ENCODE assay signal across 8 mouse cellular contexts in the genomic region with DNA sequence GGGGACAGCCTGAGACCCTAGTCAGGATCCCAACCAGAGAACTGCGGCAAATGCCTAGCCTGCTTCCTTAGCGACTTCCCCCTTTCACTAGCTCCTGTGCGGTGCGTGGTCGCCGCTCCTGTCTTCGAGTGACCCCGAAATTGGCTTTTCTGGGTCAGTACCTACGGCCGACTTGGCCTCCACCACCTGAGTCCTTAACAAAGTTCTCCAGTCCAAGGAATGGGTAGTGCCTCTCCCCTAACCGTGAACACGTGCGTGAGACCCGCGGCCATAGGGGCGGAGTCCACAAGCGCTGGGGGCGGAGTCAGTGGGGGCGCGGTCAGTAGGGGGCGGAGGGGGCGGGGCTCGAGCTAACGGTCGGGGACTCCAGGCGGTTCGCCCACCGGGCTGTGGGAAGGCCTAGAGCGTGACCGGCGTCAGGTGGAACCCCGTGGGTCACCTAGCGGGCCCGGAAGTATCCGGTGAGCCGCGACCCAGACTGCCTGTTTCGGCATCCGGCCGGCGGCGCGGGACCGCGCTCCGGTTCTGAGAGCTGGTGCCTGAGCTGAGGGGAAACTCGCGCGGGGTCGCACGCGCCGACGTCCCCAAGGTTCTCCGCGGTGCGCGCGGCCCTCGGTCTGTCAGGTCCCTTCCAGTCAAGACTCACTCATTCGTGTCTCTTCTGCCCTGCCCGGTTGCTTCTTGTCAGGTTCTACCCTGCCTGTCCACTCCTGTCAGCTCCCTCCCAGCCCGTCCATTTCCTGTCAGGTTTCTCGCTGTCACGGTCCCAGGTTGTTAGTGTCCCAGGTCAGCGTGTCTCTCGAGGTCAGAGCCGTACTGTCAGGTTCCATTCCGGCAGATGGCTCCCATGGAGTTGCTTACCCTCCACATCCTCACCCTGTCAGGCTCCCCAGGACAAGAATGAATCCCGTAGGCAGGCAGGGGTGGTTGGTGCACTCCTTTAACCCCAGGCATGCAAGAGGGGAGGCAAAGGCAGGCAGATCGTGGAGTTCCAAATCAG. TPM values are rescaled to one million over a fixed set of nuclear protein-coding genes. Genes with fewer than 3 reads are reported as not detected.
A peak's percentile ranks its signal among the peaks of the same experiment; 100 is the strongest.
DNase-seq lines count a peak whose midpoint lies in the region; ATAC-seq and TF ChIP-seq lines count a peak whose summit lies in the region.

A gene (plus strand): TSS at position 338 of the 1,000 bp plus-strand sequence.

- no peaks in the 10 kb centered on the region for H3K36me3 ChIP-seq in E14TG2a.4 (ENCODE audit: insufficient read depth, low read length)
- no peaks in the 10 kb centered on the region for H3K36me3 ChIP-seq in heart, postnatal 0 days (replicated peaks; ENCODE audit: control insufficient read depth, insufficient read depth, low read length)
- H3K36me3 ChIP-seq in lung, embryonic 15.5 days = no peaks in the 10 kb centered on the region

- H3K27me3 ChIP-seq in E14TG2a.4 (ENCODE audit: insufficient read depth, low read length) = no peaks in the 10 kb centered on the region
- H3K27me3 ChIP-seq in heart, postnatal 0 days (ENCODE audit: control insufficient read depth, insufficient read depth, low read length) = peaks cover 22% of the 10 kb centered on the region
- H3K27me3 ChIP-seq in lung, embryonic 15.5 days = peaks cover 32% of the 10 kb centered on the region

- TF ChIP-seq EP300 in heart, postnatal 0 days (IDR thresholded peaks at IDR 0.05; ENCODE audit: low read depth) = no peak

- peak within 1 kb of the TSS; percentile 82 for H3K4me3 ChIP-seq in E14TG2a.4 (replicated peaks; ENCODE audit: low read length)
- H3K4me3 ChIP-seq in bone marrow macrophage, adult 2 months (ENCODE audit: insufficient read depth, low read length) = peak within 1 kb of the TSS; percentile 91
- H3K4me3 ChIP-seq in heart, postnatal 0 days (ENCODE audit: low read depth, low read length) = peak within 1 kb of the TSS; percentile 74
- peak within 1 kb of the TSS; percentile 51 for H3K4me3 ChIP-seq in lung, embryonic 15.5 days
- H3K4me3 ChIP-seq in olfactory bulb, adult 2 months (ENCODE audit: insufficient read depth, low read depth, low read length) = peak within 1 kb of the TSS; percentile 54

- TF ChIP-seq POLR2A in bone marrow macrophage, adult 2 months (IDR thresholded peaks at IDR 0.05; ENCODE audit: borderline replicate concordance, low read depth, low read length) = no peak
- TF ChIP-seq POLR2A in olfactory bulb, adult 2 months (IDR thresholded peaks at IDR 0.05; ENCODE audit: insufficient read depth, low read depth, low read length) = no peak

- under 1% methylated on average over 64 of the region's 71 CpGs for WGBS in heart, postnatal 0 days
- WGBS in lung, embryonic 15.5 days = under 1% methylated on average over 70 of the region's 71 CpGs
- WGBS in olfactory bulb, adult 2 months = 2% methylated on average over 71 of the region's 71 CpGs

- H3K27ac ChIP-seq in bone marrow macrophage, adult 2 months (ENCODE audit: insufficient read depth, low read depth, low read length) = no peak within 1 kb of the TSS
- H3K27ac ChIP-seq in heart, postnatal 0 days (ENCODE audit: low read depth) = no peak within 1 kb of the TSS
- no peak within 1 kb of the TSS for H3K27ac ChIP-seq in lung, embryonic 15.5 days
- H3K27ac ChIP-seq in olfactory bulb, adult 2 months (ENCODE audit: insufficient read depth, low read depth, low read length) = no peak within 1 kb of the TSS

- H3K4me1 ChIP-seq in E14TG2a.4 (replicated peaks; ENCODE audit: low read depth, low read length) = peaks cover 23% of the 10 kb centered on the region
- H3K4me1 ChIP-seq in bone marrow macrophage, adult 2 months (ENCODE audit: control insufficient read depth, insufficient read depth, low read length) = no peaks in the 10 kb centered on the region
- H3K4me1 ChIP-seq in heart, postnatal 0 days (ENCODE audit: control insufficient read depth, insufficient read depth) = no peaks in the 10 kb centered on the region; the same call in 1 of the 2 replicates
- H3K4me1 ChIP-seq in lung, embryonic 15.5 days = peaks cover 4% of the 10 kb centered on the region; the same call in 1 of the 2 replicates
- H3K4me1 ChIP-seq in olfactory bulb, adult 2 months (ENCODE audit: control insufficient read depth, insufficient read depth, low read length) = peaks cover 10% of the 10 kb centered on the region

- no peak for TF ChIP-seq CTCF in E14TG2a.4 (conservative IDR thresholded peaks at IDR 0.05; ENCODE audit: low read length)
- TF ChIP-seq CTCF in bone marrow macrophage, adult 2 months (IDR thresholded peaks at IDR 0.05; ENCODE audit: low read depth, low read length) = no peak
- no peak for TF ChIP-seq CTCF in heart, postnatal 0 days (IDR thresholded peaks at IDR 0.05; ENCODE audit: low read depth)
- TF ChIP-seq CTCF in olfactory bulb, adult 2 months (IDR thresholded peaks at IDR 0.05; ENCODE audit: insufficient read depth, low read depth, low read length) = no peak

- H3K9ac ChIP-seq in heart, postnatal 0 days (replicated peaks; ENCODE audit: low read depth, low read length) = peak within 1 kb of the TSS; percentile 54
- H3K9ac ChIP-seq in lung, embryonic 15.5 days = peak within 1 kb of the TSS; percentile 47

- H3K9me3 ChIP-seq in E14TG2a.4 (ENCODE audit: low read length) = peaks cover 5% of the 10 kb centered on the region; the same call in 1 of the 2 replicates
- no peaks in the 10 kb centered on the region for H3K9me3 ChIP-seq in heart, postnatal 0 days (replicated peaks; ENCODE audit: control insufficient read depth, low read length)
- no peaks in the 10 kb centered on the region for H3K9me3 ChIP-seq in lung, embryonic 15.5 days

- peak within 1 kb of the TSS; percentile 97 for H3K4me2 ChIP-seq in heart, postnatal 0 days (ENCODE audit: low read depth, low read length)
- peak within 1 kb of the TSS; percentile 91 for H3K4me2 ChIP-seq in lung, embryonic 15.5 days

- peak; percentile 89 for ATAC-seq in erythroblast, adult 5-6 weeks (replicated peaks; ENCODE audit: low FRiP score, poor library complexity, severe bottlenecking)
- peak; percentile 91 for ATAC-seq in heart, postnatal 0 days (ENCODE audit: insufficient read depth, low read depth)
- peak; percentile 89 for ATAC-seq in lung, embryonic 15.5 days (ENCODE audit: borderline replicate concordance, extremely low read depth, low FRiP score, low TSS enrichment)

- DNase-seq in heart, postnatal 0 days (ENCODE audit: low spot score) = peak; percentile 24
- peak; percentile 86 to 89 for DNase-seq in kidney, postnatal 25 days
- peak; percentile 37 to 63 for DNase-seq in thymus, postnatal 10 days (ENCODE audit: low spot score in 2 of 2)

RNA-seq across cellular contexts. Expression of the gene that starts here (rescaled TPM):
- polyA plus RNA-seq in bone marrow macrophage, adult 2 months (2012; ENCODE audit: insufficient read depth, insufficient read length, missing spikeins) = not detected in 2 replicates
- not detected in 2 replicates for total RNA-seq in erythroblast, adult 5-6 weeks (2015; ENCODE audit: low replicate concordance)
- not detected in 2 replicates for total RNA-seq in erythroblast, adult 5-6 weeks (2017; ENCODE audit: low replicate concordance)
- total RNA-seq in heart, postnatal 0 days (2014; rRNA removed; ENCODE audit: low replicate concordance) = not detected in 2 replicates
- 0.10 TPM in 1 of 2 replicates, not detected in the other for polyA plus RNA-seq in heart, postnatal 0 days (2015; fragmentation: Nextera tagmentation; extraction: Ambion mirVana)
- polyA plus RNA-seq in lung, embryonic 15.5 days (2015; fragmentation: Nextera tagmentation; extraction: Ambion mirVana) = not detected in 2 replicates
- not detected in 2 replicates for polyA plus RNA-seq in olfactory bulb, adult 2 months (2012; ENCODE audit: insufficient read depth, insufficient read length, low replicate concordance, missing spikeins)

Comparison
In these comparisons a context has a peak if more than half of its experiments do, and no peak if none do; other contexts are left out.
1. Peak in ATAC-seq in erythroblast, adult 5-6 weeks; RNA of the gene not detected or under 1 TPM.
2. Peak in DNase-seq, ATAC-seq, H3K4me3 ChIP-seq, H3K9ac ChIP-seq and H3K4me2 ChIP-seq in heart, postnatal 0 days; RNA of the gene not detected or under 1 TPM.
3. Peak in ATAC-seq, H3K4me3 ChIP-seq, H3K9ac ChIP-seq and H3K4me2 ChIP-seq in lung, embryonic 15.5 days; RNA of the gene not detected or under 1 TPM.
4. DNase-seq: peak in every context shown above with its lines; median percentile 88 in kidney, postnatal 25 days; 50 in thymus, postnatal 10 days; 24 in heart, postnatal 0 days.